Mouse (Mus musculus) bone marrow, adult 2 months (tissue): ENCODE data around the gene Col13a1.

ENCODE experiments used
- CTCF ChIP-seq: fragments of 200-500 bp; IDR thresholded peaks from 2 replicates; pipeline ENCODE4 v1.5.1; 2011; ENCODE audit warnings: low read length, control low read depth; ENCODE audit not compliant: control insufficient read depth, insufficient read depth
- POLR2A ChIP-seq: fragments of 200-500 bp; IDR thresholded peaks from 2 replicates; pipeline ENCODE4 v1.6.1; 2011; ENCODE audit warnings: low read depth, mild to moderate bottlenecking, control low read depth, low read length, borderline replicate concordance; ENCODE audit not compliant: control insufficient read depth

GRCm38 (mm10) chr10:61917066-61917465 is 61.8 kb downstream of the Col13a1 start:
- TF ChIP-seq CTCF (no peak), POLR2A (no peak)
